Mouse (Mus musculus) kidney, postnatal 10 days (tissue): Measurements from ENCODE around the gene Arid3a.
A peak's percentile ranks its signal among the peaks of the same experiment; 100 is the strongest.

Experiments
- DNase-seq: peaks from one replicate; pipeline ENCODE4 v3.0.0; 2021; ENCODE audit warnings: mixed read lengths

Arid3a gene

GRCm38 (mm10) chr10:79950661-79951060 lies 23.8 kb downstream of the Arid3a start:
- no peak for DNase-seq

- peak; percentile 74 for DNase-seq
Measured at GRCm38 (mm10) chr10:79953946-79954345, 27.1 kb downstream of the Arid3a start.

DNA sequence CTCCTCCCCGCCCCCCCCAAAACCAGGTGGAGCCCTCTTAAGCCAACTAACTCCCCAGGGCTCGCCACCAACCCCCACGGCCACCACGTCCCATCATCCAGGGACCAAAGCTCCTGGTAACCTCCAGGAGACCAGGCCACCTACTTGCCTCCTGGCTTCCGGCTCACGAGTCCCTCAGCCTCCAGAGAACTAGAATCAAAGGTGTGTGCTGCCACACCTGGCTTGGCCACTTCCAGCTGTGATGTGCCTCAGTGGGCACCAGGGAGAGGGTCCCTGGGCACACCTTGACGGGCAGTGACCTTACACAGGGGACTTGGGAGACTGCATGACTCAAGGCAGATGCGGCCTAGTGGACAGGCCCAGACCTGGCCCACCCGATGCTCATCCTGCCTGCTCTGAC lies 28.8 kb downstream of the Arid3a start:
- DNase-seq: no peak

DNA sequence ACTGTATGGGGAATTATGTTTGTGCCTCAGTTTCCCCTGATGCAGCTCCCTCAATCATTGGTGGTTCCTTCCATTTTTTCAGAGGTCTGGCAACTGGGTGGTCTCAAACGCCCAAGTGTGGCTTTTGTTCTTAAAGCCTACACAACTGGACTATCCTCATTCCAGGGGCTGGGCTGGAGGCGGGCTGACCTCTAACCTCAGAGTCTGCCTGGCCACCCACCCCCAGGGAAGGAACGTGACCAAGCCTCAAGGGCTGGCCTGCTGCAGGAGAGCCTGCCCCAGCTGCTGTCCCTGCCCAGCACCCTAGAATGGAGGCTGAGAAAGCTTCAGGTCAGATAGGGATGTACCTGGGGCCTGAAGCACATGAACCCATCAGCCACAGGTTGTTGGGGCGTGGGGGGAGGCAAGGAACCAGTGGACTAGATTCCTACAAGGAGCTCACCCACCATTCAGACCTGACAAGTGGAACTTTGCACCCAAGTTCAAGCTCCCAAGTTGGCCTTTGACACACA lies 29.9 kb downstream of the Arid3a start:
- DNase-seq: no peak

DNA sequence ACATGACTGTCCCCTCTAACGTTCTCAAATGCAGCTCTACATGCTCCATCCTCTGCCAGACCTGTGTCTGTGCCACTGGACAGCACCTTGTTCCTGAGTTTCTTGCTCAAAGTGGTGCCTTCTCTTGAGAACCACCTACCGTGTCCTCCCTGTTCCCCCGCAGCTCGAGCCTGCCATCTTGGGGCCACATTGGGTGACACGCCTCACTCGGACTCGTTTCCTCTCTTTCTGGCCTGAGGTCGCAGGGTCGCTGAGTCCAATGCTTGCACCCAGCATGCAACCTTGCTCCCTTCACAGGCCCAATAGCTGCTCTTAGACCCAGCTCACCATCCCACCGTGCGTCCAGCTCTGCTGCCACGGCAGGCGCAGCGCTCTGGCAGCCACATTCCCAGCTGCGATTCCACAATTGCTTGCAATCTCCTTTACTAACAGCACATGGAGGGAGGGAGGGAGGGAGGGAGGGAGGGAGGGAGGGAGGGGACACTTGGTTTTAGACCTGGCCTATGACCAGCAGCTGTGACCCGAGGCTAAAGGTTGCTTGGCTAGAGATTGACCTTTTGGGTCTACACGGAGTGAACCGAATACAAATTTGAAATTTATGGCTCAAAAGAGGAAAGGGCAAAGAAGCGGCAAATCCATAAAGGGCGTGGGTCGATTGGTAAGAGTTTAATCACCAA lies 31.4 kb downstream of the Arid3a start:
- DNase-seq: peak; percentile 92

- peak; percentile 71 for DNase-seq
Measured at GRCm38 (mm10) chr10:79959412-79959811, 32.6 kb downstream of the Arid3a start.

DNA sequence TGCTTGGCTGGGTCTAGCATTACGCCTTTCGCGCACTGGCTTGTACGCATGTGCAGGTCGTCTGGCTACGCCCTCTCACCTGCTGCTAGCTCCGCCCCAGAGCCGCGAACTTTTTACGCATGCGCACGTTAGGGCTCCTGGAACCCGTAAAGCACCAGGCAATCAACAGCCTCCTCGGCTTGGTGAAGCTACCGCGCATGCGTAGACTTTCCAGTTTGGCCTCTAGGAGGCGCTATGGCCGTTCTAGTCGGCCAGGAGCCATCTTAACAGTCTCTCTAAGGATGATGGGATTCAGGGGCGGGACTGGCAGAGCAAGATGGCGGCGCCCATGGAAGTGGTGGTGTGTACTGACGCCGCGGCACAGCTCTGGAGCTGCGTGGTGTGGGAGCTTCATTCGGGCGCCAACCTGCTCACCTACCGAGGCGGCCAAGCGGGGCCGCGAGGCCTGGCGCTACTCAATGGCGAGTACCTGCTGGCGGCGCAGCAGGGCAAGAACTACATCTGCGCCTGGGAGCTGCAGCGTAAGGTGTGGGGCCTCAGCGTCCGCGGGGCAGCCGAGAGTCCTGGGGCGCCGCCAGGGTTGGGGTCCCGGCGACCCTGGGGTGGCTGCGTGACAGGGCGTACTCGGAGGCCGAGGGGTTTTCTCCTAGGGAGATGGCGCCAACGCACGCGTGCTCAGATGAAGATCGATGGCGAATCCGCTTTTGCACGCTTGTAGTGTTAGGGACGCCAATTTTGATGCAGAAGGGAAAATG lies 33.2 kb downstream of the Arid3a start, which contains the start of gene Wdr18:
Gene Wdr18 (plus strand): TSS at position 306 of the 755 bp plus-strand sequence.
- DNase-seq: peak; percentile 99

- DNase-seq: no peak
Measured at GRCm38 (mm10) chr10:79960671-79961294, 33.9 kb downstream of the Arid3a start.

DNA sequence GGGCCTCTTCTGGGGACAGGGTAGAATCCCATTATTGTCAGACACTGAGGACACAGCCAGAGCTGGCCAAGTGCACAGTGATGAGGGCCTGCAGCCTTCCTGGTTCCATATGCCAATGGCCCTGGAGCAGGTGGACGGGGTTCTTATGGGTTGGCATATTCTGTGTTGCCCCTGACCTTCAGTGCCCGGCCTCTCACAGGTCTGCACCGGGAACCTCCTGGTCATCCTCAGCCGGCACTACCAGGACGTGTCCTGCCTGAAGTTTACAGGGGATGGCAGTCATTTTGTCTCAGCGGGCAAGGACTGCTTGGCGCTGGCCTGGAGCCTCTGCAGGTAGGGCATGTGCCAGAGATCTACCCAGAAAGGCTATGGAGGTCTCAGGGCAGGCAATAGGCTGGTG lies 37.9 kb downstream of the Arid3a start:
- DNase-seq: no peak

DNA sequence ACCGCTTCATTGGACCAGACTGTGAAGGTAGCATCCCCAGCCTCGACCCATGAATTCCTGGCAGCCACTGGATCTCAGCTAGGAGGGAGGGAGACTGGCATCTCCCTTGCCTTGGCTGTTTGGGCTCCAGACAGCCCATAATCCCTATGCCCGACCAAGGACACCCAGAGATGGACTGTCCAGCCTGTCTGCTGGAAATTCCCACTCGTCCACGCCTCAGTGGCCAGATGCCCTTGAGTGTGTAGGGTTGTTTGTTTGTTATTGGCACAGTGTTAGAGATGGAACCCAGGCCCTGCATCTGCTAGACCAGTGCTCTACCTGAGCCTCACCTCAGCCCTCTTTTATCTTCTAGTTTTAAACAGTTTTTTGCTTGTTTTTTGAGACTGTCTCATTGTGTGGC lies 38.5 kb downstream of the Arid3a start:
- DNase-seq: no peak

DNA sequence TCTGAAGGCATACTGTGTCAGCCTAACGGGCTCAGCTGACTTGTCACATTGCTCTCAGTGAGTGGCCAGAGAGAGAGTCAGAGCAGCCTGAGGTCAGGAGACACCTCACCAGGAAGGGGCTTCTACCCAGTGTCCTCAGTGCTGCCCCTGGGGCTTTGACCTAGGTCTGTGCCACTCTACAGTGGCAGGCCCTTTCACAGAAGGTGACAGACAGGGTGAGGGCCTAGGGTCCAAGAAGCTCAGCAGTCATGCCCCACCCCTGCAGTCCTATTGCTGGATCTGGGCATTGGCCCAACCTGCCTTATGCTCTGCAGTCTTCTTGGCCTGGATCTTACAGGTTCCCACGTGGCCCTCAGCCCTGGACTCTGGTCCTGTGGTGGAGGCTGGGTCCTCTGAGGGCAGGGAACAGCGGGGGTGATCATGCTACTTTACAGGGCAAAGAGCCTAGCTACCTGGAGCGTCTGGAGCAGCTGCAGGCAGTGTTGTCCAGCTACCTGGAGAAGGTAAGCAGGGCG lies 40.1 kb downstream of the Arid3a start:
- peak; percentile 83 for DNase-seq

DNA sequence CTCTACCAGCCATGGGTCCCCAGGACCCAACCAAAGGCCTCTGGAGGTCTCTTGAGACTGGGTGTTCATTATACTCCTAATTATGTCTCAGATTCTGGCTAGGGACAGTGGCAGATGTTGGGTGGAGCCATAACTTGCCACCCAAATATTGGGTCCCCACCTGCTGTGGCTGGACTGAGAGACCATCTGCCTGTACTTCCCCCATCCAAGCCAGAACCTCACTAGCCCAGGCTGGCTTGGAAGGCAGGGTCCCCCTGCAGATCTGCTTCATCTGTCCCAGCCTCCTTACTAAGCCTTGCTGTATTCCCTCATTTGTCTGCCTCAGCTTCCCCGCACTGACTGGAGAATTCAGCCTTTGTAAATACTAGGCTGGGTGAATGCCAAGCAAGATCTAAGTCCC lies 41.3 kb downstream of the Arid3a start:
- no peak for DNase-seq

GRCm38 (mm10) chr10:79969124-79969568 lies 42.3 kb downstream of the Arid3a start:
- peak; percentile 61 for DNase-seq

DNA sequence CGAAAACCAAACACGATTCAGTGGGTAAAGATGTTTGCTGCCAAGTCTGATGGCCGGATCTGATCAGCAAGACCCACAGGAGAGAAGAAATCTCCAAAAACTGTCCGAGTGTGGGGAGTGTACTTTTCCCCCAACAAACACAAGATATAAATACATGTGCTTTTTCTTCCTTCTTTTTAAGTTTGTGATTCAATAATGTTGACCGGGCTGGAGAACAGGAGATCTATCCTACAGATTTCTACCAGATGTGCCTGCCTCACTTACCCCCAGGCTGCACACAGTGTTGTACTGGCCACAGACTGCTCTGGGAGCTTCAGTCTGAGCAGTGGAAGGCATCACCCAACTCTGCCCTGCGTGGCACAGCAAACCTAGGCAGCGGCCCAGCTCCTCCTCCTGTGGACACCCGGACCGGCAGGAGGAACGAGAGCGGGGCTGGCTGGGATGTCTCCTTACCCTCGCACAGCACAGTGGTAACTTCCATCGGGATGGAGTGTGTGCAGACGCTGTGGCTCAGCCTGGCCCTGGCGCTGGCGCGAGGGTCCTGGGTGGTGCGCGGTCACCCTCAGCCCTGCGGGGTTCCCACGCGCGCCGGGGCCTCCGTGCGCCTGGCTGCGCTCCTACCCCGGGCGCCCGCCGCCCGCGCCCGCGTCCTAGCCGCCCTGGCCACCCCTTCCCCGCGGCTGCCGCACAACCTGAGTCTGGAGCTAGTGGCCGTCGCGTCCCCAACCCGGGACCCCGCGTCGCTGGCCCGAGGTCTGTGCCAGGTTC lies 43.8 kb downstream of the Arid3a start, which contains the start of gene Grin3b:
Gene Grin3b (plus strand): TSS at position 301 of the 768 bp plus-strand sequence.
- DNase-seq: no peak

DNA sequence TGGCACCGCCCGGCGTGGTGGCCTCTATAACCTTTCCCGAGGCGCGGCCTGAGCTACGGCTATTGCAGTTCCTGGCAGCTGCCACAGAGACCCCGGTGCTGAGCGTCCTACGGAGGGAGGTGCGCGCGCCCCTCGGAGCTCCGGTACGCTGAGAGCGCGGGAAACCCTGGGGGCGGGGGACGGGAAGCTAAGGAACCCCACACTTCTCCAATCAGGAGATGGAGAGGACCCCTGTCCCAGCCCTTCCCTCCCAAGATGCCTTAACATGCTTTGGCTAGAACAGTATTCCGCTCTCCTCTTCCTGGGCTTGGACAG lies 44.3 kb downstream of the Arid3a start:
- no peak for DNase-seq

DNA sequence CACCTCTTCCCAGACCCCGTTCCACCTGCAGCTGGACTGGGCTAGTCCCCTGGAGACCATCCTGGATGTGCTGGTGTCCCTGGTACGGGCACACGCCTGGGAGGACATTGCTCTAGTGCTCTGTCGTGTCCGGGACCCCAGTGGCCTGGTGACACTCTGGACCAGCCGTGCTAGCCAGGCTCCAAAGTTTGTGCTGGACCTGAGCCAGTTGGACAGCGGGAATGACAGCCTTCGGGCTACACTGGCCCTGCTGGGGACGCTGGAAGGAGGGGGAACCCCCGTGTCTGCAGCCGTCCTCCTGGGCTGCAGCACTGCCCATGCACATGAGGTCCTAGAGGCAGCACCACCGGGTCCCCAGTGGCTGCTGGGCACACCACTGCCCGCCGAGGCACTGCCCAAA lies 46.0 kb downstream of the Arid3a start:
- peak; percentile 76 for DNase-seq

DNA sequence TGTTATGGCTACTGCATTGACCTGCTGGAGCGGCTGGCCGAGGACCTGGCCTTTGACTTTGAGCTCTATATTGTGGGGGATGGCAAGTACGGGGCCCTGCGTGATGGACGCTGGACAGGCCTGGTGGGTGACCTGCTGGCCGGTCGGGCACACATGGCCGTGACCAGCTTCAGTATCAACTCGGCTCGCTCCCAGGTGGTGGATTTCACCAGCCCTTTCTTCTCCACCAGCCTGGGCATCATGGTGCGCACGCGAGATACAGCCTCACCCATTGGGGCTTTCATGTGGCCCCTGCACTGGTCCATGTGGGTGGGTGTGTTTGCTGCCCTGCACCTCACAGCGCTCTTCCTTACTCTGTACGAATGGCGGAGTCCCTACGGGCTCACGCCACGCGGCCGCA lies 47.2 kb downstream of the Arid3a start:
- no peak for DNase-seq

DNA sequence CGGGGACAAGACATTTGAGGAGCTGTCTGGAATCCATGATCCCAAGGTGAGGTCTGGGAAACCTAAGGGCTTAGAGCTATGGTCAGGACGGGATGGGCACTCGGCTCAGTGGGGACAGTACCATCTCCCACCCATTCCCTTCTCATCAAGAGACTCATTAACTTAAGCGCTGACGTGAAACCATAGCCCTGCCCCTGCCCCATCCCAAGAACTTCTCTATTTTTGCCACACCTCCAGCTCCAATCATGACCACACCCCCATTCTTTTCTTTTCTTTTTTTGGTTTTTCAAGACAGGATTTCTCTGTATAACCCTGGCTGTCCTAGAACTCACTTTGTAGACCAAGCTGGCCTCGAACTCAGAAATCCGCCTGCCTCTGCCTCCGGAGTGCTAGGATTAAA lies 47.8 kb downstream of the Arid3a start:
- DNase-seq: no peak

- no peak for DNase-seq
Measured at GRCm38 (mm10) chr10:79976071-79976721, 49.4 kb downstream of the Arid3a start.

- no peak for DNase-seq
Measured at GRCm38 (mm10) chr10:79976722-79977107, 49.9 kb downstream of the Arid3a start.

- no peak for DNase-seq
Measured at GRCm38 (mm10) chr10:79977324-79977723, 50.5 kb downstream of the Arid3a start.

GRCm38 (mm10) chr10:79978061-79978460 lies 51.2 kb downstream of the Arid3a start:
- DNase-seq: no peak
